Mouse (Mus musculus): ENCODE data around the gene Cisd3.

Gene Cisd3

DNA sequence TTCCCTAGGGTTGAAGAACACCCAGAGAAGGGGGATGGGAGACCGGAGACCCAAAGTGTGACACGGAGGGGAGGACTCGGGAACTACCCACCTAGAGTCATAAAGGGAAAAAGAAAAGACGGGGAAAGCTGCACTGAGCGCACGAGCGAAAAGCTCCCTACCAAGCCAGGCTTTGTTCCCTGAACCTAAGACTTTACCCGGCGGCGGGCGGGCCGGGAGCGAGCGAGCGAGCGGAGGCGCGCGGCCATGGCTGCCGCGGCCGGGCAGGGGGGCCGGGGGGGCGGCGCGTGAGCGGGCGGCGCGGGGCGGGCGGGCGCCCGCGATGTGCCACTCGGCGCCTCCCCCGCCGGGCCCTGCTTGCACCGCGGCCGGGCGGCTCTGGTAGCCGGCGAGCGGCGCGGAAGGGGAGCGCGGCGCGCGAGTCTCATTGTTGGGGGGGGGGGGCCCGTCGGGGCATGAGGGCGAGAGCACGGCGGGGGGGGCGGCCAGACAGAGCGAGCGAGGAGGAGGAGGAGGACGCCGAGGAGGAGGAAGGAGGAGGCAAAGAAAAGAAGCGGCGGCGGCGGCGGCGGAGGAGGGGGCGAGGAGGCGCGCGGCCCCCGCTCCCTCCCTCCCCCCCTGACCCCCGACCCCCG lies 22.6 kb upstream of the Cisd3 start, which contains the start of gene Mllt6:
Gene Mllt6 (plus strand): TSS at position 522 of the 635 bp plus-strand sequence.
- no peak for DNase-seq (ENCODE audit: low spot score)

DNA sequence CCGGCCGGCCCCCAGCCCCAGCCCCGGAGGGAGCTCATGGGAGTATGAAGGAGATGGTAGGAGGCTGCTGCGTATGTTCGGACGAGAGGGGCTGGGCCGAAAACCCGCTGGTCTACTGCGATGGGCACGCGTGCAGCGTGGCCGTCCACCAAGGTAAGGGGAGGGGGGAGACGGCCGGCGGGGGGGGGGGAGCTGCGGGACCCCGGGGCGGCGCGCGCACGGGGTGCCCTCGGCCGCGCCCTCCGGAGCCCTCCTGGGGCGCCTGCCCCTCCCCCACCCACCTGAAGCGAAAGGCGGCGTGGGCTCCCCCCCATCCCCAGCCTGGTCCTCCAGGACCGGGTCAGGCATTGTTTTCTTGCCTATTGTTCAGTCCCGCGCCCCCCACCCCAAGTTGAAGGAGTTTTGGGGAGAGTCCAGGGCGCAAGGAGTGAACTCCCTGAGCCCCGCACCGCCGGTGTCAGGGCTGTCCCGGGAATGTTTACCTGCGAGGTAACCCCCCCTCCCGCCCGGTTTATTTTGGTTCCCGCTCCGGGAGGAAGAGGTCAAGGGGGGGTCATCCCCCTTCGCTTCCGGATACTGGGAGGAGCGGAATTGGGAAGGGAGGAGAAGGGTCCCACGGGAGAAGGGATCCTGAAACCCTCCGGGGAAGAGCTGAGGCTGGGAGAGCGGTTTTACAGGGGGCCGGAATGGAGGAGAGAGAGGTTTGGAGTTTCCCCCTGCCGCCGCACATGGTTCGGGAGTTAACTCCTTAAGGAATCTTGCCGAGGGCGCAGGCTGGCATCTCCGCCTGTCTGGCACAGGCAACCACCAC lies 21.9 kb upstream of the Cisd3 start:
- DNase-seq (ENCODE audit: low spot score), result no peak

DNA sequence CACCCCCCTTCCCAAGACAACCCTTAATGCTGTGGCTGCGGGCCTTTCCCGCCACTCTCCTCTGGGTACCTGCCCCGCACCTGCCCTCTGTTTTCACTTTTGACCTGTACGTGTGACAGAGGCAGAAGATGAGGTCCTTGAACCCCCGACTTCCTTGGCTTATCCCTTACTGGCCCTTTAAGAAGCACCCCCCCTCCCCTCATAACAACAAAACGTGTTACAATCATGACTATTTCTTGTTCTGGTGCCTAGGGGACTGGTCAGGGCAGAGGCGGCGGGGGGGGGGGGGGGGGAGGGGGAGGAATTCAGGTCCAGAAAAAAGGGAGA lies 21.3 kb upstream of the Cisd3 start:
- no peak for DNase-seq (ENCODE audit: low spot score)

DNA sequence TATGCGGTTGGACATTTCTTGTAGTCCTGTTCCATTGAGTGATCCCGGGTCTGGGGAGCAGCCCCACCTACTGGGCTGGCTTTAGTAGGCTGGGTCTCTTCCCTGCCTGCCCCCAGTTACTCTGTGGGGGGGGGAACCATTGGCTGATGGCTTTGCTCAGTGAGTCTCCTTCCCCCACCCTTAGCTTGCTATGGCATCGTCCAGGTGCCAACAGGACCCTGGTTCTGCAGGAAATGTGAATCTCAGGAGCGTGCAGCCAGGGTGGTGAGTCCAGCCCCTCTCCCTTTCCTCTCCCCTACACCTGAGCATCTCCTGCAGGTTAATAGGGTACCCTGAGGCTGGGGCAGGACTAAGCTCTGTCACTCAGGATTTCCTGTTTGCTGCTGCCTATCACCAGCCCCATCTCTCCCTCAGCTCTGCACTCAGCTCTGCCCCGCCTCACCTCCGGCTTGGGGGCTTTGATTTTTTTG lies 20.8 kb upstream of the Cisd3 start:
- DNase-seq (ENCODE audit: low spot score), result no peak

DNA sequence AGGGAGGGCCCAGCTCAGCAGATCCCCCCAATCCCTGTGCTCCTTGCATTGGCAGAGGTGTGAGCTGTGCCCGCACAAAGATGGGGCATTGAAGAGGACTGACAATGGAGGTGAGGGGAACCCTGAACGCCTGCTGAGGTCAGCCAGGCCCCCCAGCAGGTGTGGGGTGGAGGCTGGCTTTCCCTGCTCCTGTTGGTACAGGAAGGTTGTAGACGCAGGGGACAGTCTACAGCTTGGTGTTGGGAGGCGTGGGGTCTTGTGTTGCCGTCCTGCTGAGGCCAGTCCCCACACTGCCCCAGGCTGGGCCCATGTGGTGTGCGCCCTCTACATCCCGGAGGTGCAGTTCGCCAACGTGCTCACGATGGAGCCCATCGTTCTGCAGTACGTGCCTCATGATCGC lies 20.2 kb upstream of the Cisd3 start:
- no peak for DNase-seq (ENCODE audit: low spot score)

DNA sequence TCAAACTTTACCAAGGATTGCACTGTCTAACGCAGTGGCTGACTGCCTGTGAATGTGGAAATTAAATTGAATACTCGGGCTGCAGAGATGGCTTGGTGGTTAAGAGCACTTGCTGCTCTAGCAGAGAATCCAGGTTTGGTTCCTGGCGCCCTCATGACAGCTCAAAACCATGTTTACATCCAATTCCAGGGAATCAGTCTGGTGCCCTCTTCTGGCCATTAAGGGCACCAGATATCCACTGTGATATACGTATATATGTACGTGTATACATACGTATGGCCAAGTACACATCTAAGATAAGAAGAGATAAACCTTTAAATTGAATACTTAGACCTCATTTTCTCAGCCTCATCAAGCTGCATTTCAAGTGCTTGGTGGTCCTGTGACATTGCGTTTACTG lies 19.4 kb upstream of the Cisd3 start:
- no peak for DNase-seq (ENCODE audit: low spot score)

DNA sequence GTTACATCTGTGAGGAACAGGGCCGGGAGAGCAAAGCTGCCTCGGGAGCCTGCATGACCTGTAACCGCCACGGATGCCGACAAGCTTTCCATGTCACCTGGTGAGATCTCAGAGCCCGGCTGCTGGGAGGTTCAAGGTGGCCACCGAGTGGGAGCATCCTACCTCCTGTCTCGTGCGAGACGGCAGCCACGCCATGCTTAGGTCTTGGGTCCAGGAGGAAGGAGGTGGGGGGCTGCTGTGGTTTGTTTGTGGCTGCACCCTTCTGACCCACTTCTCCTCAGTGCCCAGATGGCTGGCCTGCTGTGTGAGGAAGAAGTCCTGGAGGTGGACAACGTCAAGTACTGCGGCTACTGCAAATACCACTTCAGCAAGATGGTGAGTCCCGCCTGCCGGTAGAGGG lies 18.8 kb upstream of the Cisd3 start:
- DNase-seq (ENCODE audit: low spot score), result no peak

DNA sequence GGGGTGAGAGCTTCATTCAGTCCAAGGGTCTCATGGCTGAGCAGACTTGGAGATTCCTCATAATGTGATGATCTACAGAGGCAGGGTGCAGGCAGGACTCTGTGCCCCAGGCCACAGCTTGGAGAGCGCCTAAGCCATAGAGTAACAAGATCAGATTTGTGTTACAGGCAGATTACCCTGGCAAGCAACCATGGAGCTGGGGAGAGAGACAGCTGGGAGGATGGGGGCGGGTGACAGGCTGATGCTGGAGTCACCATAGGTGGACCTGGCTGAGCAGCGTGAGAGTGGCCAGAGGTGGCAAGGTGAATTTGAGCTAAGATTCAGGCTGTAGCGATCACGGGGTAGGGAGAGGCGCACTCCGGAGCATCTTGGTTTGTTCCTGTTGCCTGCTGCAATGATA lies 17.5 kb upstream of the Cisd3 start:
- no peak for DNase-seq (ENCODE audit: low spot score)

DNA sequence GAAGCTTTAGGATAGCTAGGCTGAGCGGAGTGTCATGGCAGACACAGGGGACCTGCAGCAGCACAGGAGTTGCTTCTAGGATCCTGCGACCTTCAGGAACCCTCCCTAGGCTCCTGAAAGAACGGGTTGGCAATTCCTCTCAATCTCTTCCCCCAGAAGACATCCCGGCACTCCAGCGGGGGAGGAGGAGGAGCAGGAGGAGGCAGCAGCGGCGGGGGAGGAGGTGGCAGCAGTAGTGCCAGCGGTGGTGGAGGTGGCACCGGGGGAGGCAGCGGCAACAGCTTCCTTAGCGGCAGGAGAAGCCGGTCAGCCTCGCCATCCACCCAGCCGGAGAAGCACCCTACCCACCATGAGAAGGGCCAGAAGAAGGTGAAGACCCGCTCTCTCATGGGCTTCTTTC lies 16.4 kb upstream of the Cisd3 start:
- DNase-seq (ENCODE audit: low spot score), result no peak

DNA sequence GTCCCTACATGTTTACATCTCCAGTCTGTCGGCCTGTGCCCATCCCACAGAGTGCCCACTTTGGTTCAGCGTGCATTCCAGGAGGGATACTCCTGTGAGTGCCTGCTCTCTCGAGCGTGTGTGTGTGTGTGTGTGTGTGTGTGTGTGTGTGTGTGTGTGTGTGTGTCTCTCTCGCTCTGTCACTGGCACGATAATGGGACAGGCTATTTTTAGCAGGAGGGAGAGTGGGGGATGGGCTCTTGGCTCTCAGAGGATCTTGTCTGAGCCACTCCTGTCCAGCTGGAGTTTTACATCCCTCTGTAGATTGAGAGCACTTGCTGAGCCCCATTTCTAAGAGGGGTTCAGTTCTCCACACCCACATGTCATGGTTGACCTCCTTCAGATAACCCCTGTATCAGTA lies 15.8 kb upstream of the Cisd3 start:
- no peak for DNase-seq (ENCODE audit: low spot score)

DNA sequence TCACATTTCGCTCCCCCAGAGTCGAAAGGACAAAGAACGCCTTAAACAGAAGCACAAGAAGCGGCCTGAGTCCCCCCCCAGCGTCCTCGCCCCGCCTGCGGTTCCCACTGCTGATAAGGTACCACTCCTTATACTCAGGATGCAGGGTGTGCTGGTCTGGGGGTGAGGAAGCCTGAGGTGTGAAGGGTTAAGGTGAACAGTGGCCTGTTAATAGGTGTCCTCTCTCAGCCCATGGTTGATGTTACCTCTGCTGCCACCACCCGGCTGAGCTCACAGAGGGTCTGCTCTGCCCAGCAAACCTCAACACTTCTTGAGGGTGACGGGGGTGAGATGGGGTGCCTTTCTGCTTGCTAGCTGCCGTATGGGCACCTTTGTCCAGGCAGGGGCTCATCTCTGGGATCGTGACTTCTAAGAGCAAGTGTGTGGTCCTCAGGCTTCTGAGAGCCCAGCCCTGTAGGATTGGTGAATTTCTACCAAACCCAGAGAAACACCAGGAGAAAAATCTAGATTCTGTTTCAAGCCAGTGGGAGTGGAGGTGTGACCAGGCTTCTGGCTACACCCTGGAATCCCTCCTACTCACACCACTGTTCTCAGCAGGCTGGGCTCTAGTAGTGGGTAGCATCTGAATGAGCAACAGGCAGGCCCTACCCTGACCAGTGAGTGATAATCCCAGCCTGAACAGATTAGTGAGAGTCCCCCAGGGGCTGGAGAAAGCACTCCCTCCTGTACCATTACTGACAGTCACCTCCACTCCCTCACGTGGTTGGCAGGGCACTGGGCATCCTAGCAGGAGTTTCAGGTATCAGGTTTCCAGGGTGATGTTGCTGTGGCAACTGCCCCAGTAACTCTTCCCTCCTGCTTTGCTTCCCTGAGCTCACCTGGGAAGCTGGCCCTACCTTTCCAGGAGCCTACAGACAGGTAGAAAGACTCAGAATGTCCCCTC lies 15.1 kb upstream of the Cisd3 start:
- no peak for DNase-seq (ENCODE audit: low spot score)

DNA sequence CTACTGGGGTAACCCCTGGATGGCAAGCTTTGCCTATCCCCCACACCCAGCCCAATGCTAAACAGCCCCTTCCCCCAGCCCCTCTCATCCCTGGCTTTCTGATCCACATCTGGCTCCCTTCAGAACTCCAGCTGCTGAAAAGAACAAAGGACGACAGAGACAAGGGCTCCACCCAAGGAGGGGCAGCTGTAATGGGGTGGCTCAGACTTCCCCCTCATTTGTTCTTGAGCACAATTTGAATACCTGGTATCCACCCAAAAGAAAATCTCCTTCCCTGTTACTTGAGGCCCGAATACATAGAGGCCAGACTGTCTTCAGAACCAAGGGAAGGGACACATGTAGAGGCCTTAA lies 14.5 kb upstream of the Cisd3 start:
- DNase-seq (ENCODE audit: low spot score), result no peak

DNA sequence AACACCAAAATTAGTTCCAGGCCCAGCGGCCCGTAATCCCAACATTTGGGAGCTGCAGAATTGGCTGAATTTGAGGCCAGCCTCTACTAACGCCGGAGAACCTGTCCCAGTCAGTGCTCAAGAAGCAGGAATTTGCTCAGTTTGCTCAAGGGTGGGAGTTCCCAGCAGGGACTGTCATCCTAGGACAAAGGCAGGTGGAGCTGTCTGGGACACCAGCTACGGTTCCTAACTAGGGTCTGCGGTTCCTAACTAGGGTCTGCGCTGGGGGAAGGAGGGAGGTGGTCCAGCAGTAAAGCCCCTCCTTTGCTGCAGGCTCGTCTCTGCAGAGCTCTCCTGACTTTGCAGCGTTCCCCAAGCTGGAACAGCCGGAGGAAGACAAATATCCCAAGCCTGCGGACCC lies 12.5 kb upstream of the Cisd3 start:
- DNase-seq (ENCODE audit: low spot score), result no peak

DNA sequence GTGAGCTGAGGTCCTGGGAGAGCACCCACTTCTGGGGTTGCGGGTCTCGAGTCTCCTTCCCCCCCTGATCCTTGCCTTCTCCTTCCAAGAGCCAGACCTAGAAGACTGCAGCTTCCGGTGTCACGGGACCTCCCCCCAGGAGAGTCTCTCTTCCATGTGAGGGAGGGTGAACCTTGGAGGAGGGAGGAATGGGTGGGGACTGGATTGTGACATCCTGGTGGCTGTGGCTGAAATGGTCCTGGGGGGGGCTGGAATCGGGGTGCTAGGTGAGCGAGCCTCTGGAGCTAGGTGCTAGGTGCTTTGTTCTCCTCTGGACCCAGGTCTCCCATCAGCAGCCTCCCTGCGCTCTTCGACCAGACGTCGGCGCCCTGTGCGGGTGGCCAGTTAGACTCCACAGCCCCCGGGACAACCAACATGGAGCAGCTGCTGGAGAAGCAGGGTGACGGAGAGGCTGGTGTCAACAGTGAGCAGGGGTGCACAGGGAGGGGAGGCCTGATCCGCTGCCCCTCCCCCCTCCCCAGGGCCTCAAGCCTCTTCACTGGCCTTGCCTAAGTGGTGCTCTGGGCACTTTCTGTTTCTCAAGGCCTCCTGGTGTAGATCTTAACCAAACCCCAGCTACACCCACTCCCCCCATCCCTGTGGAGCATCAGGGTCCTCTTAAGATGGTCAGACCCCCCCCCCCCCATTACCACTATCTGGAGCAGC lies 9.4 kb upstream of the Cisd3 start:
- no peak for DNase-seq (ENCODE audit: low spot score)

DNA sequence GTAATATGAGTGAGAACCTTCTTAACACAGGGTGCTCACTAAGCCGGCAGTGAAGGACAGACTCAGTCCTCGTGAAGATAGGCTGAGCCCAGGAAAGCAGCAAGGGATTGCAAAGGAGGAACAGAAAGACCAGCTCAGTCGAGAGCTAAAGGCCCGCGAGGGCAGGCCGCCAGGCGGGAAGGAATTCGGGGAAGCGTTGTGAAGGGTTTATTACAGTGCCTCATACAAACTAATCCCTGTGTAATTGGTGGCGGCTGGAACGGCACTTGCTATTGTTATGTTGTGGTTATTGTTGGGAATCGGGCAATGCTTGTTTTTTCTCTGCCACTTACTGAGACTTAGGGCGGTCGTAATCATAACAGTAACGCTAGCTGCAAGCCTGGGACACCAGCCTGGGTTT lies 8.2 kb upstream of the Cisd3 start:
- DNase-seq (ENCODE audit: low spot score), result no peak

DNA sequence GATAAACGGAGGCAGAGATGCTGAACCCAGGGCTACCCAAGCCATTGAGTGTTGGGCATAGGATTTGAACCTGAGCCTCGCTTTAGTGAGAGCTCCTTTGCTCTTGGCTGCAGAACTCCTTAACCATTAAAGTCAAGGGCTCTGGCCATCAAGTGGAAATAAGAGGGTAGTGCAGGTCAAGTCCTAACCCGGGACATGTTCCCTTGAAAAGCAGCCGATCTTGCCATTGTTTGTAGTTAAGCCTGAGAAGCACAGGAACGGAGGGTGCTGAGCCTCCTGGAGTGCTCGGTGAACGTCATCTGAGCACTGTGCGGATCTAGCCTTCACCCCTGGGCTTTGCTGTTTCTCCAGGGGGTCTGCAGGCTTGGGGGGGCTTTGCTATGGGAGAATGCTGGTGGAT lies 7.8 kb upstream of the Cisd3 start:
- no peak for DNase-seq (ENCODE audit: low spot score)

DNA sequence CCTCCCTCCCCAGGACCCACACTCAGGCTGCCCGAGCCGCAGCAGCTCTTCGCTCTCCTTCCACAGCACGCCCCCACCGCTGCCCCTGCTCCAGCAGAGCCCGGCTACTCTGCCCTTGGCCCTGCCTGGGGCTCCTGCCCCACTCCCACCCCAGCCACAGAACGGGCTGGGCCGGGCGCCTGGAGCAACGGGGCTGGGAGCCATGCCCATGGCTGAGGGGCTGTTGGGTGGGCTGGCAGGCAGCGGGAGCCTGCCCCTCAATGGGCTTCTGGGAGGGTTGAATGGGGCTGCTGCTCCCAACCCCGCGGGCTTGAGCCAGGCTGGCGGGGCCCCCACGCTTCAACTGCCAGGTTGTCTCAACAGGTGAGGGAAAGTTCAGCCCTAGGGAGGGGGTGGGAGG lies 7.3 kb upstream of the Cisd3 start:
- no peak for DNase-seq (ENCODE audit: low spot score)

DNA sequence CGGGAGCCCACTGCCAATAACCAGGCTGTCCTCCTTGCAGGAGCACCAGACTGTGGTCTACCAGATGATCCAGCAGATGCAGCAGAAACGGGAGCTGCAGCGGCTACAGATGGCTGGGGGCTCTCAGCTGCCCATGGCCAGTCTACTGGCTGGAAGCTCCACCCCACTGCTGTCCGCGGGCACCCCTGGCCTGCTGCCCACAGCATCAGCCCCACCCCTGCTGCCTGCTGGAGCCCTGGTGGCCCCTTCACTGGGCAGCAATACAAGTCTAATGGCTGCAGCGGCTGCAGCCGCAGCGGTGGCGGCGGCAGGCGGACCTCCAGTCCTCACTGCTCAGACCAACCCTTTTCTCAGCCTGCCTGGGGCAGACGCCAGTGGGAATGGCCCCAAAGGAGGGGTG lies 5.2 kb upstream of the Cisd3 start:
- no peak for DNase-seq (ENCODE audit: low spot score)

DNA sequence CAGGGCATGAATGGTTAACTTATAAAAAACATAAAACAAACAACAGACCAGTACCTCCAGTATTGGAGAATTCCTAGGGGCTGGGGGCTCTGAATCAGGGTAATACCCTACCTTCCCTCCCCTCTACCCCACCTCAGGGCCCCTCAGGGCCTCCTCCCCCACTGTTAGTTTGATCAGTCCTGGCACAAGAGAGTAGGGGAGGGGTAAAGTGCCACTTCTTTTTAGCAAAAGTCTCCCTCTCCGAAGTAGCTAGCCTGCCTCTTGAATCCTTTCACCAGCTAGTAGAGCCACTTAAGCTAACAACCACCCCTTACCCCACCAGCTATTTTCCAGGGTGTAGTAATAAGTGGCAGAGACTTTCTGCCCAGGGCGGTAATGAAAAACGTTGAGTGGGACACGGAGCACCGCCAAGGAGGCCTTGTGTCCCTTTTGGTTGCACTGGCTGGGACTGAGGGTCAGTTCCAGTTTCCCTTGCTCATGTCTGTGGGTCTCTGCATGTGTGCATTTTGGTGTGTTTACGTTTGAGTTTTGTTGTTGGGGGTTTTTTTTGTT lies 3.0 kb upstream of the Cisd3 start:
- DNase-seq (ENCODE audit: low spot score), result no peak

DNA sequence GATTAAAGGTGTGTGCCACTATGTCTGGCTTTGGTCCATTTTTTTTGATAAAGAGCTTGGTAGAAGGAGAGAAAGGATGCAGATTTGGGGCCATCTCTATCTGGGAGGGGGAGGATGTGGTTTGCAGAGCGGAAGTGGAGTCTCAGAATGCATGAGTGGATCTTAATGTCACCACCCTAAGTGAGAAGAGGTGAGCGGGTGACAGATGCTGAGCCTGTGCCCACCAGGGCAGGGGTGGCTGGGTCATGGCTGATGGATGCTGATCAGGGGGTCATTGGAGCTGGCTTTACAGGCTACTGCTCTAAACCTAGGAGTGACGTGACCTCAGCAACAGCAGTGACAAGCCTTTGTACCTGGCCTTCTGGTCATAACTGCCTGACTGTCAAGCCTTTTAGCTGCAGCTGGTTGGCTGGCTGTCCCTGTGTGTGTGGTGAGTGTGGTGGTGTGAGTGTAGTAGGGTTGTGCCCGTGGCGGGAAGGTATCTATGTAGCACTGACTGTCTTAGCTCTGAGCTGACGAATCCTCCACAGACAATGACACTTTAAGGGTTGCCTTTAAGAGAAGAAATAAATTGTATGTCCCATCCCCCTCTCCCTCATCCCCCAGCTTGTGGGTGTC lies 1.5 kb upstream of the Cisd3 start:
- peak; percentile 56 for DNase-seq (ENCODE audit: low spot score)

DNA sequence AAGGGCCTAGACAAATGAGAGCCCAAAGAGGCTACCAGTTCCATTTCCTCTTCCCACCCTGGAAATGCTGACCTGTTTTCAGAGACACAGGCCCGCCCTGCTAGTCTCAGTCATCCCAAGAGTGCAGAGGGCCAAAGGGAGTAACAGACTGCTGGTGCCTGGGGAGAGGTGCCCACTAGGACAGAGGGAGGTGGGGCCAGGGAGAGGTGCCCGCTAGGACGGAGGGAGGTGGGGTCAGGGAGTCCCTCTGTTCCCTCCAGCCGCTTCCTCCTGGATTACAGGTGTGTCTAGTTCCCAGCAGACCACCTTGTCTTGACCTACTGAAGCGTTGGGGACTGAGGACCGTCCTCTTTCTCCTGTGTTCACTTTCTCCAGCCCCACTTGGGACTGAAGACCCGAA lies 860 bp upstream of the Cisd3 start:
- DNase-seq (ENCODE audit: low spot score), result no peak
